Mouse (Mus musculus) left cerebral cortex, postnatal 25 days (tissue): ENCODE results near the gene Mtfp1. TPM values are rescaled to one million over a fixed set of nuclear protein-coding genes. Genes with fewer than 3 reads are reported as not detected.
"Not testable (repeated sequence)": the region's sequence is repeated elsewhere in the genome, so short reads cannot be mapped to it uniquely, and the experiment has no call there.

Experiments
- DNase-seq, 2 experiments: peaks; one replicate each; pipeline ENCODE4 v3.0.0; 2022; ENCODE audit warnings: low spot score in 2 of 2, mixed read lengths in 1 of 2
- intact Hi-C: fragments of 180-260 bp; cut with DNase I; formaldehyde crosslinking; loops from one replicate; pipeline ENCODE4 v1.15.1; 2025
- total RNA-seq, 2 experiments: library from RNA; stranded (reverse); gene quantifications; 2 replicates each; pipeline ENCODE4 v1.2.3; 2021

The Mtfp1 gene
- total RNA-seq, 2 experiments from 2014 or later, result 92.3 to 104 TPM

DNA sequence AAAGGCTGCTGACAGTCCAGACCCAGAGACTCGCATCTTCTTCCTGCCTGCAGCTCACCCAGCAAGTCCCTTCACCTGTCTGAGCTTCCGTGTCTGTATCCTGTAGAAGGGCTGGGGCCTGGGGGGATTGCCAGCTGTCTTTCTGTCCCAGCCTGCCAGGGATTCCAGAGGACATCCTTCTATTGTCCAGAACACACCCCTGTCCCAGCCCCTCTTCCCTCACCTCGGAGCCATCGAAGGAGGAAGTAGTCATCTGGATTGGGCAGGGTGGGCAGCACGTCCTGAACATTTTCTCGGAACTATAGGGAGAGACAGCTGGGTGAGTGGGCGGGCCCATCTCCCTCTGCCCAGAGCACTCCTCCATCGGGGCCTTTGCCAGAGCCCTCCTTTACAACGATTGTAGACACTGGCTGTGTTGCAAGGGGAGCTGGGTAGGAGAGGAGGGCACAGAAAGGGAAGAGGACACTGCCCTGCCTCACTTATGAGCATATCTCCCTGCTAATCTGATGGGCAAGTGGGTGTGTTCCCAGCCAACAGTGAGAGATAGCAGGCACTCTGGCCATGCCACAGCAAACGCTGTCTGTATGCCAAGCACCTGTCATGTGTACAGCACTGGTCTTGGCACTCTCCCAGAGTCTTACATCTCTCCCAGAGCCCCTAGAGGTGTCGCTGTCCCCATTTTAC is 21.4 kb upstream of the Mtfp1 start:
- intact Hi-C loops, result loop anchor here (2.0 kb wide), 1 partner anchor 20 kb away; no protein-coding TSS in a partner anchor
- peak; percentile 61 to 82 for DNase-seq

DNA sequence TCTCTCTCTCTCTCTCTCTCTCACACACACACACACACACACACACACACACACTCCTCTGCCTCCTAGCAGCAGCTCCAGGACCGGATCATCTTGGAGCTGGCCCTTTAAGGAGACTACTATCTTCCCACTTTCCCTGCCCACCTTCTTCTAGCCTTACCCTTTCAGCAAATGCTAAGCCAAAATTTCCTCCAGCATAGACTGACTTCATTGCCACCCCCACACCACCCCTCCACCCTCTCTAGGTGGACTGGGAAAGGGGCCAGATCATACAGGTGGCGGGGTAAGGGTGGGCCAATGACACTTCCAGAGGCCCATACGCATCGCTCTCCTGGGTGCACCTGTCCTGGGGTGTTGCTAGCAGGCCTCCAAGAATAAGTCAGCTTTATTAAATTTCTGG is 20.2 kb upstream of the Mtfp1 start:
- intact Hi-C loops, result no loop called here
- DNase-seq, result peak in 1 of 2 experiments; percentile 73

DNA sequence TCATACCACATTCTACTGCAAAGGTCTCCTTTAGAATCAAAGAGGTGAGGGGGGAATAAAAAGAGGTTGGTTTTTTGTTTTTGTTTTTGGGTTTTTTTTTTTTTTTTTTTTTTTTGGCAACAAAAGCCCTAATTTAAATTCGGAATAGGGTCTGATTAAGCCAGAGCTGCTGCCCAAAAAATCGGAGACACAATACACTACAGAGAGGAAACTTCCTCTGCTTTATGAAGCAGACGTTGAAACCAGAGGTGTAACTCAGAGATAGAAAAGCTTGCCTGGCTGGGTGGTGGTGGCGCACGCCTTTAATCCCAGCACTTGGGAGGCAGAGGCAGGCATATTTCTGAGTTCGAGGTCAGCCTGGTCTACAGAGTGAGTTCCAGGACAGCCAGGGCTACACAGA is 19.3 kb upstream of the Mtfp1 start:
- intact Hi-C loops, DNase-seq: not testable (repeated sequence)

DNA sequence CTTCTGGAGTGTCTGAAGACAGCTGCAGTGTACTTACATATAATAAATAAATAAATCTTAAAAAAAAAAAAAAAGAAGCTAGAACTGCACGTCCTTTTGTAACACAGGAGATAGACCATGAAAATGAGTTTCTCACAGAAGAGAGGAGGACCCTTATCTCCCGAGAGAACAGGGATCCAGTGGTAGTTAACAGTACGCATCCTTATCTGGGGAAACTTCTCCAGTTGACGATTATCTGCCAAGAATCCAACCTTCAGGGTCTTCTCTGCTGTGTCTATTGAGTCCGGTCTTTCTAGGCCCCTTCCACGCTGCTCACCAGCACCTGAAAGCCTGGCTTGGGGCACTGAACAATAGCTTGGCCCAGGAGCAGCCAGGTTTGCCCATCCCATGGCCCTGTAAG is 18.7 kb upstream of the Mtfp1 start:
- no peak for DNase-seq
- intact Hi-C loops, result no loop called here

DNA sequence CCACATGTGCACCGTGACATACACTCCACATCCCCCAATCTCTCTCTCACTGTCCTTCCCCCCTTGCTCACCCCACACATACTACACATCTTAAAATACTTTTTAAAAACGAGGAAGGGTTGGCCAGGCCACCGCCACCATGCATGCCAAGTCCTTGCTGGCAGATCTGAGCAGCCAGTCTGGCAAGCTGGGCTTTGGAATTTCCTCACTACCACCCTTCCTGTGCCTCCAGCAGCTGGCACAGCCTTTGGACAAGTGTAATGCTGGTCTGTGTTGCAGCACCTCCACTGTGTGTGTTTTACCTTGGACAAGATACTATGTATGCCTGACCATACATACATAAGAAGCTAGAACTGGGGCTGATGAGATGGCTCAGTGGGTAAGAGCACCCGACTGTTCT is 18.3 kb upstream of the Mtfp1 start:
- no peak for DNase-seq
- intact Hi-C loops, result no loop called here

DNA sequence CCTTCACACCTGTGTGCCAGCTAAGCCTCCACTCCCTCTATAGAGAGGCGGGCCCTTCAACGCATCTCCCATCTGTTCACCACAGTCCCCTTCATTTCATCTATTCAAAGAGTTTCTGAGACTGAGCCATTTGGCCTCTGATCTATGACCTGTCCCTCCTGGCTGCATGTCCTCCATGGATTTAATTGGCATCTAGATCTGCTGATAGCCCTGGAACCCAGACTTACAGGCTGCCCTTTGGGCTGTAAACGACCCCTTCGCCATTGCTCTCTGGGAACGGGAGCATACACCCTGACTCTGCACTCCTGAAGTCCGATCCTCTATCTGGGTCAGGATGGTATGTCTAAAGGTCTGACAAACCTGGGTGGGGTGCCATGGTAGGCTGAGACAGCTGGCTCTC is 17.6 kb upstream of the Mtfp1 start:
- intact Hi-C loops, result no loop called here
- no peak for DNase-seq

DNA sequence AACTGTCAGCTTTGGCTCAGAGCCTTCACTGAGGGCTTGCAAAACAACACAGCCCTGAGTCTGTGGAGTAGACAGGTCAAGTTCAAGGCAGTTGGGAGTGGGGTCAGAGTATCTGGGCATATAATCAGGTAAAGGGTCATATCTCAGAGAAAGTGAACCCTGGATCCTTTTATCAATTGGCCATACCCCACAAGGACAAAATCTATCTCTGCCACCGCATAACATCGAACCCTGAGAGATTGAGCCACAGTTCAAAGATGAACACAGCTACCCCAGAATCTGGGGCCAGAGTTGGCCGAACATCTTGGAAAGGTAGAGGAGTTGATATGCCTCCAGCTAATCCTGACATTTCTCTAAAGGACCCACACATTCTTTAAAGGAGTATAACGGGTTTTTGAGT is 16.8 kb upstream of the Mtfp1 start:
- intact Hi-C loops, result no loop called here

DNA sequence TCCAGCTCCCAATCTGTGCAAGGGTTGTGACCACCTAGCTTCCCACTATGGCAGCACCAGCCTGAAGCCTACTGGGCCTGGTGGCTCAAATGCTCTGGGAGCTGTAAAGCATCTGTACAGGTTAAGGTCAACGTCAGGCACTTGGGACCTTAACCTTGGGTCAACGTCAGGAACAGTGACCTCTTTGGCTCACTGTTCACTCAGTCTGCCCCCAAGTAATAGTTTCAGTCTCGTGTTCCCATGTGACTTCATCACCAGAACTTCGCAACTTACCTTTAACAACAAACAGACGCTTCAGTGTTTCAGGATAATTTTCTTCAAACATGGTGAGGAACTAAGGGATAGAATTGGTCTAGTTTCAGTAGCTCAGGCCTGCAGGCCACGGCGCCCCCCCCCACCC is 13.4 kb upstream of the Mtfp1 start:
- intact Hi-C loops, result no loop called here
- DNase-seq, result no peak

More for the DNA sequence above, 16.8 kb upstream of the Mtfp1 start:
- DNase-seq, result no peak

DNA sequence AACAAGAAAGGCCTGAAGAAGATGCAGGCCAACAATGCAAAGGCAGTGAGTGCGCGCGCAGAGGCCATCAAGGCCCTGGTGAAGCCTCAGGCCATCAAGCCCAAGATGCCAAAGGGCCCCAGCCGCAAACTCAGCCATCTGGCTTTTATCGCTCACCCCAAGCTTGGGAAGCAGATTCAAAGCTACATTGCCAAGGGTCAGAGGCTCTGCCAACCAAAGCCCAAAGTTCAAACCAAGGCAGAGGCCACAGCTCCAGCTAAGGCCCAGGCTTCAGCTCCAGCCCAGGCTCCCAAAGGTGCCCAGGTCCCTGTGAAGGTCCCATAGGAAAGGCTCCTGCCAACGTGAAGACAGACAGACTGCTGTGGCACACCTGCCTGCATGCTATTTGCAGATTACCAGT is 12.7 kb upstream of the Mtfp1 start:
- intact Hi-C loops, DNase-seq: not testable (repeated sequence)

DNA sequence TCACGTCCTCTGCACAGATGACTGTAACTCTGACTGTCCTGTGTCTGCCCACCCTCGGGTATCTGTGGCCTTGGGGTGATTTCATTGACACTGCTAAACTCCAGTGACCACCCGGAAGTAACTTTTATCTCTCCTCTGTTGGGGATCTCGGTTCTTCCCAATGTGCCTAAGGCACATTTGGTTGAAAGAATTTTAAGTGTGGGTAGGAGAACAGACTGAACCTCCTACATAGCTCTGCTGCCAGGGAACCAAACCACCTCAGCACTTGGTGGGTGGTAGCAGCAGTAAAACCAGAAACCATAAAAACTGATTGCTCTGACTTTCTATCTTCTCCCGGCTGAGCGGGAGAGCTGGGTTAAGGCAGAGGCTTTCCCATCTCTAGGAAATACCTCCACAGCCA is 10.2 kb upstream of the Mtfp1 start:
- DNase-seq, result peak; percentile 61 to 87
- intact Hi-C loops, result no loop called here

DNA sequence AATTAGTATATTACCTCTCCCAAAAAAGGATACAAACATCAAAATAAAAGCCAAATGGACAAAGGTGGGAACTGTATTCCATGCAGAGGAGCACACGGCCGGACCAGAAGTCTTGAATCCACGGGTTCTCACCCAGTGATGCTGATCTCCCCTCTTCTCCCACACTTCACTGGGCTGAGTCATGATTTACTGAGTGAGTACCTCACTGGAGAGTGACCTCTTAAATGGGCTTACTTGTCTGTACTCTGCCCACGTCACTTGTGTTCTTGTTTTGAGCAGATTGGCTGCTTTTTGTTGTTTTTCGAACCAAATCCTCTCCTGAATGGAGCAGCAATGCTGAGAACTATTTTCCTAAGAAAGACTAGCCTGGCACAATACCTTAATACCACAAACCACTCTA is 9.7 kb upstream of the Mtfp1 start:
- intact Hi-C loops, result no loop called here
- DNase-seq, result peak in 1 of 2 experiments; percentile 43

DNA sequence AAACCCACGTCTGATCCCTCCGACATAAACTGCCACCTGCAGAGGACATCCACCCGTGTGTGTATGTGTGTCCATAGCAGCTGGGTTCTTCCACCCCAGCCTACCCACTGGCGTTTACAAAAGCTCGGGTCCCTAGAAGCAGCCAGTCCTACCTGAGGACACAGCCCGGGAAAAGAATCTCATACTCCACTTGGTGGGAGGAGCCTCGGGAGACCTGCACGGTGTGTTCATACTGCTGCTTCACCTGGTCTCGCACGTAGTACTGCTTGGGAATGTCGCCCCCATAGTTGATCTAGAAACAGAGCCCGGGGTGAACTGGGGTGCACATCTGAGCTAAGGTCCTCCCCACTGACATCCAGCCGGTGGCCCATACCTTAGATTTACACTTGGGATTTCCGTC is 8.3 kb upstream of the Mtfp1 start:
- intact Hi-C loops, result no loop called here
- no peak for DNase-seq

DNA sequence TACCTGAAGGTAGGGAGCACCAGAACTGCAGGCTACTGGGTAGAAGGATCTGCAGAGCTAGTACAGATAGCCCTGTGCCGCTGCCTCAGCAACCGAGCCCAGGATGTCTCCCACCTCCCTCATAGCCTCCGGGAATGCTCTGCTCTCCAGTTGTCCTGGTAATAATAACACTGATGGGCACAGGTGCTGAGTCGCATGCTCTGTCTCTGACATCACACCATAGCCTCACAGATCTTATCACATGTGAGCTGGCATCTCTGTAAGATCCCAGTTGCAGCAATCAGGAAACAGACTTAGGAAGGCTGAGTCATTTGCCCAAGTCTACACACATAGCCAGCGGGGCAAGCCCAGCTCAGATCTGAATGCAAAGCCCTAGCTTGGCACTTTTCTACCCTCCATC is 6.6 kb upstream of the Mtfp1 start:
- DNase-seq, result no peak
- intact Hi-C loops, result no loop called here

DNA sequence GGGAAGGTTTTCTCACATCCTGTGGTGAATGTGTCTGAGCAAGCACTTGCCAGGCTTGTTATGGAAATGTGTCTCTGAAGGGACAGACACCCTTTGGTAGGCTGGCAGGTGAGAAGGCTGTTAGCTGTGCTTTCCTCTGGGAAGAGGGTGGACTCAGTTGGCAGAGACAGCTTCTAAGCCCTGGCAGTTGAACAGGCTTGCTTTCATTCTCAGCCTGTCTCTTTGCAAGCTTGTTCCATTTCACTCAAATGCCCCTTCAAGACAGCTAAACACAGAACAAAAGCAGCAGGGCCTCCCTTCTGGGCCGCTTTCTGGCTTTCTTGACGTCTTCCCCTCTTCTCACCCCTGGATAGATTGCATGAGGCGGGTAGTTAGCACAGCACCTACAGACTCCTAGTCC is 4.2 kb upstream of the Mtfp1 start:
- DNase-seq, result peak in 1 of 2 experiments; percentile 70
- intact Hi-C loops, result no loop called here

DNA sequence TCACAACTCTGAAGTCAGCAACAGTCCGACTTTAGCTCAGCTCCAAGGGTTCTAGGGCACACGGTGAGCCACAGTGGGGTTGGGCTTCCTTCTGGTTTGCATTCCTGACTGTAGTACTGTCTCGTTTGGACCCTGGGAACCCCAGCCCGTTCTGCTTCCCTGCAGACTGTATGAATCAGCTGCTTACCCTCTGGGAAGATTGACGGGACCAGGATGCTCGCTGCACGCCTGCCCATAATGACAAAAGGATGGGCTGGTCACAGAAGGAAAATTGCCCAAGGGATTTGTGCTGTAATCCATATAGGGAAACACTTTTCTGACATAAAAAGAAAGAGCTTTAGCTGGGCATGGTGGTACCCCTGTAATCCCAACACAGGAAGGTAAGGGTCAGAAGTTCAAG is 3.6 kb upstream of the Mtfp1 start:
- intact Hi-C loops, result no loop called here
- DNase-seq, result no peak

DNA sequence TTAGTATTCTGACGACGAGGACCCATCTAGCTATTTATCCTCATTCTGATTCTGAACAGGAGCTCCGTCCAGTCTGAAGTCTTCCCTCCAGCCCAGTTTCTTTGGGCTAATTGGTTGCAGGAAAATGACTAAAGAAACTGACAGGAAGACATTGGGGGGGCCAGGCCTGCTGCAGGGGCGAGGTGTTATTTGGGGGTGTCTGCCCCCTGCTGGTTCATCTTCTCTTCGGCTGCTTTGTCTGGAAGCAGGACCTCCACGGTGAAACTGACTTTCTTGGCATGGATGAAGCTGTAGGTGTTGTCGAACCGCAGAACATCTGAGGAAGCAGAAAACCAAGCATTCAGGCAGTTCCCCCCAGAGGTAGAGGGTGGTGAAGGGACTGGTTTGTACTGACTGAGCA is 2.9 kb upstream of the Mtfp1 start:
- intact Hi-C loops, result no loop called here
- DNase-seq, result no peak

DNA sequence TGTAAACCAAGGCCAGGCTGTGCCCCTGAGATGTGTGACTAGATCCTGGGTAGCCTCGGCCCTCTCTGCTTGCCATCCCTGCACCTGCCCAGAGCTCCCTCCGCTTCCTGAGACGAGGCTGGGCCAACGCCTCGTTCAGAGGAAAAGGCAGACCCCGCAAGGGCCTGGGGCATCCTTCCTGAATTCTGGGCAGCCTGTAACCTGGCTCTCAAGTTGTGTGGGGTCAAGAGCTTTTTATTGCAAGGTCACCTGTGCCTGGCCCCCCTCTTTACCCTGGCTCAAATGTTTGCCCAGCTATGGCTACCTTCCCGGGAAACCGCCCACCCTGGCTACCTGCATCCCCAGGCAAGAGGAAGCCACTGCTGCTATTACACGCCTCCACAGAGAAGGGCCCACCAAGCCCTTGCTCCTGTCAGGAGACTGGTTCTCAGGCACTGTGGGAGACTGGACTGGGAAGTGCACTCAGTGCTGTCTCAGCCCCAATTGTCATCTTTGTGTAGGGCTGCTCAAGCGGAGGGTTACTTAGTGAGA is 1.9 kb upstream of the Mtfp1 start:
- intact Hi-C loops, result loop anchor here (2.0 kb wide), 1 partner anchor 20 kb away; no protein-coding TSS in a partner anchor
- no peak for DNase-seq

DNA sequence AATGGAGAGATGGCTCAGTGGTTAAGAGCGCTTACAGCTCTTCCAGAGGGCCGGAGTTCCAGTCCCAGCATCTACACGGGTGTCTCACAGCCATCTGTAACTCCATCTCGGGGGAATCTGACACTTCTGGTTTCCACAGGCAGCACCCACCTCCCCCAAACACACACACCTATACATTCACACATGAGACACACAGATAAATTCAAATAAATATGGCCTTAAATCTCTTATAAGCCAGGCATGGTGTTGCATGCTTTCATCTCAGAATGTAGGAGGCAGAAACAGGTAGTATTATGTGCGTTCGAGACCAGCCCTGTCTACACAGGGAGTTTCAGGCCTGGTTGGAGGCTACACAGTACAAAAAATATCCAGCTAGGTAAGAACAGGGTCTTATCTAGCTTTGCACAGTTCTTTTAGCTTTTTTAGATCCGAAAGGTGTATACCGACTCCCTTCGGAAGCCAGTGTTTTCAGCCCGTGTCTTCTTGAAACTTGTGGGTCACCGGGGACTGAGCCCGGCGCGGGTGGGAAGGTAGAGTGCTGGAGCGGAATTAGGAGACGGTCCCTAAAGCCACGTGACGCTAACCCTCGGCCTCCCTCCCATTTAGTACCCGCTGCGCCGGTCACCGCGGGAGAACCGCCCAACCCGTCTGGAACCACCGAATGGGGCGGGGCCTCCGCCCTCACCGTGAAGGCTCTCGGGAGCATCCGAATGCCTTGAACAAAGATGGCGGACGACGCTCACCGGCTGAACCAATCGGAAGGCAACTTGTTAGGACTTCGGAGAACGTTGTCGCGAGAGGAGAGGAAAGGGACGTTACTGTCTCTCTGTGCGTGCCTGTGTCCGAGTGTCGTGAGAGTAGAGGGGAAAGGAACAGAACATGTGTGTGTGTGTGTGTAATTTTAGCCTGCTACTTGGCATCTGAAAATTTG is 1.1 kb upstream of the Mtfp1 start:
- intact Hi-C loops, result loop anchor here (2.0 kb wide), 1 partner anchor 20 kb away; no protein-coding TSS in a partner anchor

DNA sequence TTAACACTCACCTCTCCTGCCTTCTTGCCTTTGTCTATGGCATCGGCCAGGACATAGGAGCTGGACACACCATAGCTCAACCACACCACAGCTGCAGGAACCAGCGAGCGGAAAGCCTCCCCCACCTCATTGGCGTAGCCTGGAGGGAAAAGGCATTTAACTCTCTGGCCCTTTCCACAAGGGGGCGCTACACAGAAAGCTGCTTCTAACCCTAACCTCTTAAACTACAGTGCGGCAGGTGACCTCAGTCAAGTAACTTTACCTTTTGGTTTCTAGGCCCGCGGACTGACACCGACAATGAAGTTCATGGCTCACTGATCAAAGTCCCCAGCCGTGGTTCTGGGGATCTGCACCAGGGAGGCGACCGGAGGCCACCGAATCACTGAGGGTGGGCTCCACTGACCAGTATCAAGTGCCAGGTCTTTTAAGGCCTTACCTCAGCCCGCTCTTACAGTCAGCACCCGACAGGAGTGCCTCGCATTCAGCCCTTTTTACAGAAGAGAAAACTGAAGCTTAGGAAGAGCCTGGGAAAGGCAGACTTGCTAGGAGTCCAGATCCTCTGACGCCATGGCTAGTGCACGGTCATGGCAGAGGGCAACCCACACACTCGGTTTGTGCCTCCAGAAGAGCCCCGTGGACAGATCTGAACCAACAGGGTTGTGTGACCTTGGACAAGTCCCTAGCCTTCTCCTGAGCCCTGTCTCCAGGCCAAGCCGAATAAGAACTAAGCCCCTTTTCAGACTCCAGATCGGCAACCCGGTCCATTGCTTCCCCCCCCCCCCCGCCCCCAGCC is 671 bp downstream of the Mtfp1 start:
- DNase-seq, result peak; percentile 77 to 79
- intact Hi-C loops, result no loop called here

More for the DNA sequence above, 1.1 kb upstream of the Mtfp1 start:
- peak; percentile 98 to 99 for DNase-seq
